Mouse (Mus musculus): ENCODE data around the gene Gm19668. TPM values are rescaled to one million over a fixed set of nuclear protein-coding genes. Genes with fewer than 3 reads are reported as not detected.
"Not testable (repeated sequence)": the region's sequence is repeated elsewhere in the genome, so short reads cannot be mapped to it uniquely, and the experiment has no call there.

The Gm19668 gene
- total and polyA plus RNA-seq, 3 experiments: not detected

GRCm38 (mm10) chr10:77769727-77770126, 29.2 kb downstream of the Gm19668 start:
- DNase-seq: no peak

- not testable (repeated sequence) for DNase-seq
Observed at GRCm38 (mm10) chr10:77759582-77759981, 39.4 kb downstream of the Gm19668 start, which contains the start of gene Gm3233. Gm3233 (minus strand) TSS chr10:77759682.

GRCm38 (mm10) chr10:77753448-77753847, 45.5 kb downstream of the Gm19668 start:
- no peak for DNase-seq

GRCm38 (mm10) chr10:77752312-77752711, 46.6 kb downstream of the Gm19668 start:
- DNase-seq: not testable (repeated sequence)

GRCm38 (mm10) chr10:77751254-77751653, 47.7 kb downstream of the Gm19668 start, which contains the start of gene Gm9736:
Gm9736 (minus strand) TSS chr10:77751354.
- DNase-seq: not testable (repeated sequence)

- not testable (repeated sequence) for DNase-seq
Observed at GRCm38 (mm10) chr10:77750686-77751085, 48.2 kb downstream of the Gm19668 start.

Other genes starting within 250 kb of the Gm19668 start
Only the 30 nearest of the 33 such genes appear.
- 100 to 1,000 TPM in 1 of 2 experiments, 10 to 100 TPM in 1; 97.7 to 104 TPM for gene Sumo3, start 193.0 kb downstream of the Gm19668 start, total RNA-seq (2021)
- gene Sumo3, start 193.0 kb downstream of the Gm19668 start, polyA plus RNA-seq (2012; rRNA removed): 83.8 and 91.1 TPM in 2 replicates
- gene Gm49325, start 192.9 kb downstream of the Gm19668 start, total RNA-seq (2021): 10 to 100 TPM; 27.5 to 28.5 TPM
- gene Gm49325, start 192.9 kb downstream of the Gm19668 start, polyA plus RNA-seq (2012; rRNA removed): not detected in 2 replicates
- gene Ube2g2, start 176.9 kb downstream of the Gm19668 start, total RNA-seq (2021): 10 to 100 TPM; 50.0 to 55.0 TPM
- 27.9 and 37.4 TPM in 2 replicates for gene Ube2g2, start 176.9 kb downstream of the Gm19668 start, polyA plus RNA-seq (2012; rRNA removed)
- under 1 TPM; 0.17 to 0.62 TPM for gene Tspear, start 112.6 kb downstream of the Gm19668 start, total RNA-seq (2021)
- 0.94 and 1.1 TPM in 2 replicates for gene Tspear, start 112.6 kb downstream of the Gm19668 start, polyA plus RNA-seq (2012; rRNA removed)
- not detected for gene Gm19402, start 108.4 kb downstream of the Gm19668 start, total RNA-seq (2021)
- gene Gm19402, start 108.4 kb downstream of the Gm19668 start, polyA plus RNA-seq (2012; rRNA removed): not detected in 2 replicates
- gene Gm9508, start 101.9 kb downstream of the Gm19668 start, total RNA-seq (2021): not detected
- gene Gm9508, start 101.9 kb downstream of the Gm19668 start, polyA plus RNA-seq (2012; rRNA removed): not detected in 2 replicates
- gene Gm10272, start 92.5 kb downstream of the Gm19668 start, total RNA-seq (2021): not detected
- not detected in 2 replicates for gene Gm10272, start 92.5 kb downstream of the Gm19668 start, polyA plus RNA-seq (2012; rRNA removed)
- not detected for gene Gm10024, start 87.7 kb downstream of the Gm19668 start, total RNA-seq (2021)
- not detected in 2 replicates for gene Gm10024, start 87.7 kb downstream of the Gm19668 start, polyA plus RNA-seq (2012; rRNA removed)
- not detected for gene Gm10142, start 83.3 kb downstream of the Gm19668 start, total RNA-seq (2021)
- not detected in 2 replicates for gene Gm10142, start 83.3 kb downstream of the Gm19668 start, polyA plus RNA-seq (2012; rRNA removed)
- not detected for gene Krtap12-1, start 78.5 kb downstream of the Gm19668 start, total RNA-seq (2021)
- gene Krtap12-1, start 78.5 kb downstream of the Gm19668 start, polyA plus RNA-seq (2012; rRNA removed): not detected in 2 replicates
- not detected for gene Gm10100, start 72.6 kb downstream of the Gm19668 start, total RNA-seq (2021)
- not detected in 2 replicates for gene Gm10100, start 72.6 kb downstream of the Gm19668 start, polyA plus RNA-seq (2012; rRNA removed)
- not detected for gene Gm18596, start 56.5 kb downstream of the Gm19668 start, total RNA-seq (2021)
- not detected in 2 replicates for gene Gm18596, start 56.5 kb downstream of the Gm19668 start, polyA plus RNA-seq (2012; rRNA removed)
- gene Gm9736, start 47.8 kb downstream of the Gm19668 start, total RNA-seq (2021): not detected
- not detected in 2 replicates for gene Gm9736, start 47.8 kb downstream of the Gm19668 start, polyA plus RNA-seq (2012; rRNA removed)
- gene Gm3233, start 39.5 kb downstream of the Gm19668 start, total RNA-seq (2021): not detected
- gene Gm3233, start 39.5 kb downstream of the Gm19668 start, polyA plus RNA-seq (2012; rRNA removed): not detected in 2 replicates
- gene Gm3238, start 27.8 kb downstream of the Gm19668 start, total RNA-seq (2021): not detected
- not detected in 2 replicates for gene Gm3238, start 27.8 kb downstream of the Gm19668 start, polyA plus RNA-seq (2012; rRNA removed)
- gene Gm7138, start 22.2 kb downstream of the Gm19668 start, total RNA-seq (2021): not detected
- gene Gm7138, start 22.2 kb downstream of the Gm19668 start, polyA plus RNA-seq (2012; rRNA removed): not detected in 2 replicates
- gene Gm3250, start 16.6 kb downstream of the Gm19668 start, total RNA-seq (2021): not detected
- gene Gm3250, start 16.6 kb downstream of the Gm19668 start, polyA plus RNA-seq (2012; rRNA removed): not detected in 2 replicates
- gene Gm7137, start 10.9 kb downstream of the Gm19668 start, total RNA-seq (2021): not detected
- gene Gm7137, start 10.9 kb downstream of the Gm19668 start, polyA plus RNA-seq (2012; rRNA removed): not detected in 2 replicates
- gene Gm9639, start 4.1 kb downstream of the Gm19668 start, total RNA-seq (2021): not detected
- gene Gm9639, start 4.1 kb downstream of the Gm19668 start, polyA plus RNA-seq (2012; rRNA removed): not detected in 2 replicates
- not detected for gene Gm9507, start 12.7 kb upstream of the Gm19668 start, total RNA-seq (2021)
- gene Gm9507, start 12.7 kb upstream of the Gm19668 start, polyA plus RNA-seq (2012; rRNA removed): 0.31 TPM in 1 of 2 replicates, not detected in the other
- gene Gm2696, start 15.5 kb upstream of the Gm19668 start, total RNA-seq (2021): not detected
- gene Gm2696, start 15.5 kb upstream of the Gm19668 start, polyA plus RNA-seq (2012; rRNA removed): not detected in 2 replicates
- not detected for gene Krtap10-4, start 28.0 kb upstream of the Gm19668 start, total RNA-seq (2021)
- not detected in 2 replicates for gene Krtap10-4, start 28.0 kb upstream of the Gm19668 start, polyA plus RNA-seq (2012; rRNA removed)
- gene Krtap10-10, start 36.8 kb upstream of the Gm19668 start, total RNA-seq (2021): not detected
- not detected in 2 replicates for gene Krtap10-10, start 36.8 kb upstream of the Gm19668 start, polyA plus RNA-seq (2012; rRNA removed)
- not detected for gene Gm36176, start 47.7 kb upstream of the Gm19668 start, total RNA-seq (2021)
- not detected in 2 replicates for gene Gm36176, start 47.7 kb upstream of the Gm19668 start, polyA plus RNA-seq (2012; rRNA removed)
- gene Gm10318, start 53.7 kb upstream of the Gm19668 start, total RNA-seq (2021): not detected
- gene Gm10318, start 53.7 kb upstream of the Gm19668 start, polyA plus RNA-seq (2012; rRNA removed): not detected in 2 replicates
- gene Gm3285, start 62.8 kb upstream of the Gm19668 start, total RNA-seq (2021): not detected
- gene Gm3285, start 62.8 kb upstream of the Gm19668 start, polyA plus RNA-seq (2012; rRNA removed): not detected in 2 replicates
- 1 to 10 TPM; 5.2 to 8.1 TPM for gene Lrrc3, start 103.4 kb upstream of the Gm19668 start, total RNA-seq (2021)
- gene Lrrc3, start 103.4 kb upstream of the Gm19668 start, polyA plus RNA-seq (2012; rRNA removed): 4.1 and 6.3 TPM in 2 replicates
- gene Trpm2, start 171.4 kb upstream of the Gm19668 start, total RNA-seq (2021): 1 to 10 TPM; 2.6 to 3.2 TPM
- 3.0 and 3.1 TPM in 2 replicates for gene Trpm2, start 171.4 kb upstream of the Gm19668 start, polyA plus RNA-seq (2012; rRNA removed)
- gene 1810043G02Rik, start 179.4 kb upstream of the Gm19668 start, total RNA-seq (2021): 10 to 100 TPM; 19.7 to 23.7 TPM
- 92.1 and 111 TPM in 2 replicates for gene 1810043G02Rik, start 179.4 kb upstream of the Gm19668 start, polyA plus RNA-seq (2012; rRNA removed)
- 100 to 1,000 TPM; 128 to 145 TPM for gene Pfkl, start 210.9 kb upstream of the Gm19668 start, total RNA-seq (2021)
- gene Pfkl, start 210.9 kb upstream of the Gm19668 start, polyA plus RNA-seq (2012; rRNA removed): 122 and 138 TPM in 2 replicates